ENCODE assay signal across 24 mouse cellular contexts in genomic region chr10:80262776-80263365, GRCm38 (mm10). TPM values are rescaled to one million over a fixed set of nuclear protein-coding genes. Genes with fewer than 3 reads are reported as not detected.
DNase-seq lines count a peak whose midpoint lies in the region; ATAC-seq and TF ChIP-seq lines count a peak whose summit lies in the region.
"Had no signal": no experiment of that assay in that cellular context is flagged by ENCODE, and none has a peak within 500 bp of the region (broad histone marks: within the 10 kb centered on the region; RNA-seq: fewer than 3 reads in every experiment).

No protein-coding gene starts in this region.

- TF ChIP-seq POLR2A in ES-Bruce4 (IDR thresholded peaks at IDR 0.05; ENCODE audit: insufficient read depth, low read length) = no peak

- intact Hi-C loops in left cerebral cortex, postnatal 14 days (cut with DNase I) = no loop called here

- no peaks in the 10 kb centered on the region for H3K27me3 ChIP-seq in intestine, embryonic 15.5 days (replicated peaks)
- no peaks in the 10 kb centered on the region for H3K27me3 ChIP-seq in intestine, embryonic 16.5 days (replicated peaks; ENCODE audit: control insufficient read depth, insufficient read depth, low read length)
- H3K27me3 ChIP-seq in ES-Bruce4 (ENCODE audit: control insufficient read depth, insufficient read depth, low read length, poor library complexity, severe bottlenecking) = no peaks in the 10 kb centered on the region
- H3K27me3 ChIP-seq in liver, embryonic 13.5 days = no peaks in the 10 kb centered on the region
- H3K27me3 ChIP-seq: heart, embryonic 13.5 days; hindbrain, embryonic 12.5 days; limb, embryonic 13.5 days; neural tube, embryonic 15.5 days; stomach, embryonic 15.5 days had no signal

- H3K36me3 ChIP-seq in intestine, embryonic 15.5 days = peaks cover 10% of the 10 kb centered on the region; the same call in 1 of the 2 replicates
- H3K36me3 ChIP-seq in intestine, embryonic 16.5 days (ENCODE audit: control insufficient read depth, insufficient read depth, low read length) = peaks cover 7% of the 10 kb centered on the region
- peaks cover 7% of the 10 kb centered on the region for H3K36me3 ChIP-seq in ES-Bruce4 (ENCODE audit: control insufficient read depth, insufficient read depth, low read length, poor library complexity, severe bottlenecking)
- peaks cover 26% of the 10 kb centered on the region for H3K36me3 ChIP-seq in liver, embryonic 13.5 days

- no peak overlapping the region for H3K9ac ChIP-seq in intestine, embryonic 15.5 days
- H3K9ac ChIP-seq in intestine, embryonic 16.5 days (ENCODE audit: low read depth, low read length) = no peak overlapping the region
- H3K9ac ChIP-seq in ES-Bruce4 (ENCODE audit: low read depth, poor library complexity, severe bottlenecking) = peak overlapping the region; percentile 26; the same call in 1 of the 2 replicates
- peak overlapping the region; percentile 72 for H3K9ac ChIP-seq in liver, embryonic 13.5 days
- H3K9ac ChIP-seq: hindbrain, embryonic 12.5 days; neural tube, embryonic 15.5 days; stomach, embryonic 15.5 days had no signal

- H3K9me3 ChIP-seq in intestine, embryonic 15.5 days = no peaks in the 10 kb centered on the region
- no peaks in the 10 kb centered on the region for H3K9me3 ChIP-seq in intestine, embryonic 16.5 days (ENCODE audit: control insufficient read depth, low read length)
- H3K9me3 ChIP-seq in ES-Bruce4 (replicated peaks; ENCODE audit: control insufficient read depth, insufficient read depth, low read length, poor library complexity, severe bottlenecking) = no peaks in the 10 kb centered on the region
- no peaks in the 10 kb centered on the region for H3K9me3 ChIP-seq in liver, embryonic 13.5 days (replicated peaks)
- H3K9me3 ChIP-seq: heart, embryonic 13.5 days; hindbrain, embryonic 12.5 days; limb, embryonic 13.5 days; neural tube, embryonic 15.5 days; stomach, embryonic 15.5 days had no signal

- no peak for TF ChIP-seq CTCF in ES-Bruce4 (IDR thresholded peaks at IDR 0.05; ENCODE audit: low read depth, low read length)

- no peak overlapping the region for H3K27ac ChIP-seq in intestine, embryonic 15.5 days
- H3K27ac ChIP-seq in intestine, embryonic 16.5 days (ENCODE audit: low read length) = no peak overlapping the region
- H3K27ac ChIP-seq in ES-Bruce4 (ENCODE audit: insufficient read depth, low read length) = no peak overlapping the region
- H3K27ac ChIP-seq in liver, embryonic 13.5 days = peak overlapping the region; percentile 93

- no peak for ATAC-seq in intestine, embryonic 15.5 days
- ATAC-seq in intestine, embryonic 16.5 days = no peak
- ATAC-seq in liver, embryonic 13.5 days (ENCODE audit: low read depth) = no peak
- no peak for ATAC-seq in inflammation-experienced regulatory T-cells, adult 6 months

- WGBS in intestine, embryonic 15.5 days = 92% methylated on average over 10 of the region's 10 CpGs
- 93% methylated on average over 10 of the region's 10 CpGs for WGBS in intestine, embryonic 16.5 days
- 86% methylated on average over 10 of the region's 10 CpGs for WGBS in liver, embryonic 13.5 days (ENCODE audit: insufficient replicate concordance)

- H3K4me3 ChIP-seq in intestine, embryonic 15.5 days (replicated peaks) = no peak overlapping the region
- H3K4me3 ChIP-seq in intestine, embryonic 16.5 days (ENCODE audit: low read length) = no peak overlapping the region
- no peak overlapping the region for H3K4me3 ChIP-seq in ES-Bruce4 (ENCODE audit: low read depth, low read length)
- no peak overlapping the region for H3K4me3 ChIP-seq in liver, embryonic 13.5 days (replicated peaks)
- H3K4me3 ChIP-seq: hindbrain, embryonic 12.5 days had no signal

- peaks cover 49% of the 10 kb centered on the region for H3K4me1 ChIP-seq in intestine, embryonic 15.5 days (replicated peaks)
- peaks cover 40% of the 10 kb centered on the region for H3K4me1 ChIP-seq in intestine, embryonic 16.5 days (ENCODE audit: control insufficient read depth, insufficient read depth, low read length)
- no peaks in the 10 kb centered on the region for H3K4me1 ChIP-seq in ES-Bruce4 (ENCODE audit: control insufficient read depth, insufficient read depth, low read length)
- H3K4me1 ChIP-seq in liver, embryonic 13.5 days (replicated peaks) = peaks cover 87% of the 10 kb centered on the region

- DNase-seq in cerebellum, adult 9-10 months = peak; percentile 70
- no peak for DNase-seq in cerebellum, postnatal 10 days
- DNase-seq in liver, embryonic 13.5 days = no peak
- no peak for DNase-seq in left cerebral cortex, postnatal 14 days (ENCODE audit: low spot score in 2 of 2)
- DNase-seq: adrenal gland, postnatal 36 days; cerebellum, adult 11 months; kidney, adult 8-10 months; kidney, postnatal 36 days; layer of hippocampus, postnatal 36 days; lung, embryonic 14.5 days; lung, postnatal 4 days; right cerebral cortex, adult 18-20 months; thymus, postnatal 36 days had no signal

- 0 out of 2 replicates have a peak overlapping the region, but pooled peaks have one; percentile 92 for H3K4me2 ChIP-seq in intestine, embryonic 15.5 days (replicated peaks)
- H3K4me2 ChIP-seq in intestine, embryonic 16.5 days (ENCODE audit: low read depth, low read length) = no peak overlapping the region
- H3K4me2 ChIP-seq in liver, embryonic 13.5 days = 0 out of 2 replicates have a peak overlapping the region, but pooled peaks have one; percentile 81
- H3K4me2 ChIP-seq: midbrain, embryonic 11.5 days had no signal

- no peak for TF ChIP-seq EP300 in ES-Bruce4 (IDR thresholded peaks at IDR 0.05; ENCODE audit: insufficient read depth, low read depth, low read length)

RNA-seq across cellular contexts. Expression of gene Dazap1, which starts 1.6 kb away (rescaled TPM):
- 53.1 and 57.0 TPM in 2 replicates for polyA plus RNA-seq in intestine, embryonic 15.5 days (2015; fragmentation: Nextera tagmentation; extraction: Ambion mirVana)
- polyA plus RNA-seq in intestine, embryonic 16.5 days (2015; fragmentation: Nextera tagmentation; extraction: Ambion mirVana) = 36.8 and 37.6 TPM in 2 replicates
- 175 and 192 TPM in 2 replicates for polyA plus RNA-seq in ES-Bruce4 (2011; ENCODE audit: insufficient read depth, insufficient read length, low read depth, missing spikeins)
- polyA plus RNA-seq in liver, embryonic 13.5 days (2015; fragmentation: Nextera tagmentation; extraction: Ambion mirVana) = 33.5 and 34.7 TPM in 2 replicates
- polyA plus RNA-seq in inflammation-experienced regulatory T-cells, adult 6 months (2017; shearing (Covaris generic)) = 10 to 100 TPM; 12.3 to 14.4 (median 14.0) TPM
- total RNA-seq in left cerebral cortex, postnatal 14 days (2021) = 10 to 100 TPM; 84.3 to 84.9 TPM

RNA-seq across cellular contexts. Expression of gene Gamt, which starts 2.1 kb away (rescaled TPM):
- 71.0 and 112 TPM in 2 replicates for polyA plus RNA-seq in intestine, embryonic 15.5 days (2015; fragmentation: Nextera tagmentation; extraction: Ambion mirVana)
- polyA plus RNA-seq in intestine, embryonic 16.5 days (2015; fragmentation: Nextera tagmentation; extraction: Ambion mirVana) = 91.0 and 106 TPM in 2 replicates
- polyA plus RNA-seq in ES-Bruce4 (2011; ENCODE audit: insufficient read depth, insufficient read length, low read depth, missing spikeins) = 0.68 and 0.82 TPM in 2 replicates
- 53.5 and 57.2 TPM in 2 replicates for polyA plus RNA-seq in liver, embryonic 13.5 days (2015; fragmentation: Nextera tagmentation; extraction: Ambion mirVana)
- polyA plus RNA-seq in inflammation-experienced regulatory T-cells, adult 6 months (2017; shearing (Covaris generic)) = 1 to 10 TPM in 1 of 3 experiments, under 1 TPM in 2; 0.67 to 1.7 (median 0.75) TPM
- 10 to 100 TPM; 20.7 to 29.7 TPM for total RNA-seq in left cerebral cortex, postnatal 14 days (2021)

RNA-seq across cellular contexts. Expression of gene Ndufs7, which starts 13.9 kb away (rescaled TPM):
- polyA plus RNA-seq in intestine, embryonic 15.5 days (2015; fragmentation: Nextera tagmentation; extraction: Ambion mirVana) = 467 and 534 TPM in 2 replicates
- 604 and 616 TPM in 2 replicates for polyA plus RNA-seq in intestine, embryonic 16.5 days (2015; fragmentation: Nextera tagmentation; extraction: Ambion mirVana)
- 63.9 and 72.8 TPM in 2 replicates for polyA plus RNA-seq in ES-Bruce4 (2011; ENCODE audit: insufficient read depth, insufficient read length, low read depth, missing spikeins)
- 241 and 294 TPM in 2 replicates for polyA plus RNA-seq in liver, embryonic 13.5 days (2015; fragmentation: Nextera tagmentation; extraction: Ambion mirVana)
- polyA plus RNA-seq in inflammation-experienced regulatory T-cells, adult 6 months (2017; shearing (Covaris generic)) = 100 to 1,000 TPM; 183 to 267 (median 228) TPM
- total RNA-seq in left cerebral cortex, postnatal 14 days (2021) = 100 to 1,000 TPM; 171 to 187 TPM

RNA-seq across cellular contexts. Expression of gene Rps15, which starts 29.4 kb away (rescaled TPM):
- polyA plus RNA-seq in intestine, embryonic 15.5 days (2015; fragmentation: Nextera tagmentation; extraction: Ambion mirVana) = 974 and 1,020 TPM in 2 replicates
- polyA plus RNA-seq in intestine, embryonic 16.5 days (2015; fragmentation: Nextera tagmentation; extraction: Ambion mirVana) = 894 and 922 TPM in 2 replicates
- polyA plus RNA-seq in ES-Bruce4 (2011; ENCODE audit: insufficient read depth, insufficient read length, low read depth, missing spikeins) = 2,641 and 2,952 TPM in 2 replicates
- 792 and 836 TPM in 2 replicates for polyA plus RNA-seq in liver, embryonic 13.5 days (2015; fragmentation: Nextera tagmentation; extraction: Ambion mirVana)
- 1,000 to 10,000 TPM in 2 of 3 experiments, 100 to 1,000 TPM in 1; 970 to 1,806 (median 1,658) TPM for polyA plus RNA-seq in inflammation-experienced regulatory T-cells, adult 6 months (2017; shearing (Covaris generic))
- 100 to 1,000 TPM; 743 to 795 TPM for total RNA-seq in left cerebral cortex, postnatal 14 days (2021)

RNA-seq across cellular contexts. Expression of gene Apc2, which starts 32.9 kb away (rescaled TPM):
- 4.9 and 6.5 TPM in 2 replicates for polyA plus RNA-seq in intestine, embryonic 15.5 days (2015; fragmentation: Nextera tagmentation; extraction: Ambion mirVana)
- 2.4 and 3.1 TPM in 2 replicates for polyA plus RNA-seq in intestine, embryonic 16.5 days (2015; fragmentation: Nextera tagmentation; extraction: Ambion mirVana)
- polyA plus RNA-seq in ES-Bruce4 (2011; ENCODE audit: insufficient read depth, insufficient read length, low read depth, missing spikeins) = 3.2 and 3.8 TPM in 2 replicates
- polyA plus RNA-seq in liver, embryonic 13.5 days (2015; fragmentation: Nextera tagmentation; extraction: Ambion mirVana) = 0.13 and 0.24 TPM in 2 replicates
- under 1 TPM; 0.04 to 0.35 (median 0.05) TPM for polyA plus RNA-seq in inflammation-experienced regulatory T-cells, adult 6 months (2017; shearing (Covaris generic))
- 100 to 1,000 TPM; 131 to 139 TPM for total RNA-seq in left cerebral cortex, postnatal 14 days (2021)
- total RNA-seq: granulocyte monocyte progenitor cell, adult 5-6 weeks had no signal

Comparison
In these comparisons a context has a peak if more than half of its experiments do, and no peak if none do; other contexts are left out.
1. H3K9ac ChIP-seq: peak in ES-Bruce4 (single experiment) and liver, embryonic 13.5 days (single experiment); none in intestine, embryonic 15.5 days (single experiment) and intestine, embryonic 16.5 days (single experiment).
2. RNA of gene Gamt, which starts 2.1 kb away (polyA plus RNA-seq): 91.0 to 106 TPM in intestine, embryonic 16.5 days, 71.0 to 112 TPM in intestine, embryonic 15.5 days and 53.5 to 57.2 TPM in liver, embryonic 13.5 days; 0.68 to 0.82 TPM in ES-Bruce4 and 0.67 to 1.7 TPM in inflammation-experienced regulatory T-cells, adult 6 months; every median in the first group is over 10 times any median in the second.